Comparison of ENCODE assay signal across 8 mouse cellular contexts in genomic region chr9:65142399-65142798, GRCm38 (mm10). TPM values are rescaled to one million over a fixed set of nuclear protein-coding genes. Genes with fewer than 3 reads are reported as not detected.
DNase-seq lines count a peak whose midpoint lies in the region; ATAC-seq and TF ChIP-seq lines count a peak whose summit lies in the region.

No protein-coding gene starts in this region.

- H3K9ac ChIP-seq in liver, embryonic 13.5 days: no peak overlapping the region

- no peaks in the 10 kb centered on the region for H3K9me3 ChIP-seq in liver, embryonic 13.5 days (replicated peaks)

- no peak for TF ChIP-seq POLR2A in cerebellum, adult 2 months (IDR thresholded peaks at IDR 0.05; ENCODE audit: borderline replicate concordance, insufficient read depth, low read length)

- no peak for ATAC-seq in liver, embryonic 13.5 days (ENCODE audit: low read depth)

- H3K4me3 ChIP-seq in cerebellum, adult 2 months (replicated peaks; ENCODE audit: insufficient read depth, low read depth, low read length): peak overlapping the region; percentile 57
- H3K4me3 ChIP-seq in liver, embryonic 13.5 days (replicated peaks): peak overlapping the region; percentile 60

- no peak overlapping the region for H3K27ac ChIP-seq in cerebellum, adult 2 months (ENCODE audit: insufficient read depth, low read length)
- H3K27ac ChIP-seq in liver, embryonic 13.5 days: no peak overlapping the region

- intact Hi-C loops in left cerebral cortex, postnatal 25 days (cut with DNase I): no loop called here

- TF ChIP-seq CTCF in cerebellum, adult 2 months (IDR thresholded peaks at IDR 0.05; ENCODE audit: borderline replicate concordance, insufficient read depth, low read depth, low read length): no peak

- H3K4me2 ChIP-seq in liver, embryonic 13.5 days: peak overlapping the region; percentile 76

- no peaks in the 10 kb centered on the region for H3K36me3 ChIP-seq in liver, embryonic 13.5 days

- no peak for DNase-seq in cerebellum, adult 2 months
- DNase-seq in cerebellum, postnatal 14 days: no peak
- peak; percentile 1 for DNase-seq in thymus, postnatal 0 days (ENCODE audit: low spot score)
- DNase-seq in thymus, postnatal 10 days (ENCODE audit: low spot score in 2 of 2): no peak
- DNase-seq in liver, embryonic 13.5 days: no peak
- DNase-seq in testis, postnatal 14 days (ENCODE audit: low spot score): no peak
- no peak for DNase-seq in left cerebral cortex, postnatal 25 days (ENCODE audit: low spot score in 2 of 2)
- no peak for DNase-seq in gastrocnemius, postnatal 10 days

- 9% methylated on average over 8 of the region's 8 CpGs for WGBS in cerebellum, adult 2 months
- 3% methylated on average over 8 of the region's 8 CpGs for WGBS in liver, embryonic 13.5 days (ENCODE audit: insufficient replicate concordance)

- H3K27me3 ChIP-seq in cerebellum, adult 2 months (ENCODE audit: control insufficient read depth, insufficient read depth, low read length): no peaks in the 10 kb centered on the region; the same call in 1 of the 2 replicates
- H3K27me3 ChIP-seq in liver, embryonic 13.5 days: peaks cover 86% of the 10 kb centered on the region

- no peaks in the 10 kb centered on the region for H3K4me1 ChIP-seq in cerebellum, adult 2 months (ENCODE audit: control insufficient read depth, insufficient read depth, low read length)
- H3K4me1 ChIP-seq in liver, embryonic 13.5 days (replicated peaks): peaks cover 17% of the 10 kb centered on the region

RNA-seq across cellular contexts. Expression of gene Igdcc3, which starts 1.4 kb away (rescaled TPM):
- 1.8 and 2.4 TPM in 2 replicates for polyA plus RNA-seq in cerebellum, adult 2 months (2012; rRNA removed)
- polyA plus RNA-seq in thymus, postnatal 0 days (2015; fragmentation: Nextera tagmentation; extraction: Ambion mirVana): 0.09 TPM in 1 of 2 replicates, not detected in the other
- polyA plus RNA-seq in liver, embryonic 13.5 days (2015; fragmentation: Nextera tagmentation; extraction: Ambion mirVana): 0.15 TPM in 2 replicates
- 1 to 10 TPM; 1.5 to 2.2 TPM for total RNA-seq in left cerebral cortex, postnatal 25 days (2021)
- total RNA-seq in gastrocnemius, postnatal 10 days (2021): under 1 TPM; 0.59 to 0.65 TPM

RNA-seq across cellular contexts. Expression of gene Igdcc4, which starts 41.1 kb away (rescaled TPM):
- polyA plus RNA-seq in cerebellum, adult 2 months (2012; rRNA removed): 28.9 and 29.0 TPM in 2 replicates
- polyA plus RNA-seq in thymus, postnatal 0 days (2015; fragmentation: Nextera tagmentation; extraction: Ambion mirVana): 4.9 and 5.0 TPM in 2 replicates
- 3.8 and 4.6 TPM in 2 replicates for polyA plus RNA-seq in liver, embryonic 13.5 days (2015; fragmentation: Nextera tagmentation; extraction: Ambion mirVana)
- 10 to 100 TPM; 23.4 to 24.5 TPM for total RNA-seq in left cerebral cortex, postnatal 25 days (2021)
- 10 to 100 TPM; 60.4 to 79.2 TPM for total RNA-seq in gastrocnemius, postnatal 10 days (2021)

RNA-seq across cellular contexts. Expression of gene Parp16, which starts 52.8 kb away (rescaled TPM):
- polyA plus RNA-seq in cerebellum, adult 2 months (2012; rRNA removed): 5.7 and 6.6 TPM in 2 replicates
- polyA plus RNA-seq in thymus, postnatal 0 days (2015; fragmentation: Nextera tagmentation; extraction: Ambion mirVana): 6.0 and 7.3 TPM in 2 replicates
- polyA plus RNA-seq in liver, embryonic 13.5 days (2015; fragmentation: Nextera tagmentation; extraction: Ambion mirVana): 8.2 and 9.2 TPM in 2 replicates
- total RNA-seq in left cerebral cortex, postnatal 25 days (2021): 1 to 10 TPM; 3.3 to 3.6 TPM
- 1 to 10 TPM; 6.6 to 8.1 TPM for total RNA-seq in gastrocnemius, postnatal 10 days (2021)
